Mouse (Mus musculus) erythroblast, adult 5-6 weeks (primary cell): Measurements from ENCODE around the gene Nr2f1. TPM values are rescaled to one million over a fixed set of nuclear protein-coding genes. Genes with fewer than 3 reads are reported as not detected.

Experiments used
- ATAC-seq: replicated peaks from 2 replicates; pipeline ENCODE4 v1.8.0; 2016; ENCODE audit warnings: moderate number of reproducible peaks, mild to moderate bottlenecking, moderate TSS enrichment, inconsistent platforms; ENCODE audit not compliant: poor library complexity, low FRiP score, severe bottlenecking
- total RNA-seq, 2 experiments: library from RNA; stranded (forward) in 1 of 2; stranded (reverse) in 1 of 2; fragments of 150-400 nt in 1 of 2; fragments of 200-764, 138-1000 nt in 1 of 2; gene quantifications; 2 replicates each; pipeline versions ENCODE4 v1.2.3 to v1.2.4; 2015 to 2017; ENCODE audit warnings: low replicate concordance in 2 of 2

Nr2f1 gene
- total RNA-seq, 2 experiments from 2014 or later, result not detected

GRCm38 (mm10) chr13:78200991-78201870, 1.7 kb upstream of the Nr2f1 start:
- no peak for ATAC-seq

GRCm38 (mm10) chr13:78200407-78200806, 850 bp upstream of the Nr2f1 start:
- ATAC-seq, result no peak

GRCm38 (mm10) chr13:78198871-78199641, 501 bp downstream of the Nr2f1 start:
- ATAC-seq, result no peak

- no peak for ATAC-seq
Measured at GRCm38 (mm10) chr13:78198391-78198870, 1.1 kb downstream of the Nr2f1 start.

- no peak for ATAC-seq
Measured at GRCm38 (mm10) chr13:78197819-78198390, 1.7 kb downstream of the Nr2f1 start.

GRCm38 (mm10) chr13:78197286-78197818, 2.2 kb downstream of the Nr2f1 start:
- no peak for ATAC-seq

- no peak for ATAC-seq
Measured at GRCm38 (mm10) chr13:78196236-78196796, 3.2 kb downstream of the Nr2f1 start.

- ATAC-seq, result no peak
Measured at GRCm38 (mm10) chr13:78195601-78196115, 3.9 kb downstream of the Nr2f1 start.

- ATAC-seq, result no peak
Measured at GRCm38 (mm10) chr13:78194850-78195600, 4.5 kb downstream of the Nr2f1 start.

GRCm38 (mm10) chr13:78194135-78194849, 5.3 kb downstream of the Nr2f1 start:
- no peak for ATAC-seq

GRCm38 (mm10) chr13:78193211-78193610, 6.3 kb downstream of the Nr2f1 start:
- no peak for ATAC-seq

GRCm38 (mm10) chr13:78189586-78189985, 10.0 kb downstream of the Nr2f1 start:
- ATAC-seq, result no peak

- ATAC-seq, result no peak
Measured at GRCm38 (mm10) chr13:78187833-78188232, 11.7 kb downstream of the Nr2f1 start.

GRCm38 (mm10) chr13:78186340-78186946, 13.1 kb downstream of the Nr2f1 start:
- no peak for ATAC-seq

- no peak for ATAC-seq
Measured at GRCm38 (mm10) chr13:78184786-78185466, 14.6 kb downstream of the Nr2f1 start.

GRCm38 (mm10) chr13:78183986-78184385, 15.6 kb downstream of the Nr2f1 start:
- no peak for ATAC-seq

GRCm38 (mm10) chr13:78183004-78183403, 16.6 kb downstream of the Nr2f1 start:
- no peak for ATAC-seq
